Mouse (Mus musculus): ENCODE results near the gene Stard13. TPM values are rescaled to one million over a fixed set of nuclear protein-coding genes. Genes with fewer than 3 reads are reported as not detected.
A peak's percentile ranks its signal among the peaks of the same experiment; 100 is the strongest.

The Stard13 gene
- polyA plus RNA-seq, 1 experiment from 2014 or later: 3.3 TPM

DNA sequence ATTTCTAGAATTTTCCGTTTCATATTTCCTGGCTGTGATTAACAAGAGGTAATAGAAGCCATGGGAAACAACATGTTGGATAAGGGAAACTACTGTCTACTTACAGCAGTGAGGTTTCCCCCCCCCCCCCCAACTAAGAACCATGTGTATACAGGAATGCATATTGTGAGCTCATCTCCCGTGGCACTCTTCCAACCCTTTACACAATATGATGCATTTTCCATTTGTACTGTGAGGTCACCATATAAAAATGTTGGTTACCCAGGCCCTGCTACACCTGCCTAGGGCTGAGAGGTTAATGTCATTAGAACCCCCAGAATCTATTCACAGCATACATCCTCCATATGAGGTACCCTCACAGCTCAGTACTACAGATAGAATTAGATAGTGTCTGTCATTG lies 115.8 kb downstream of the Stard13 start:
- Histone ChIP-seq H3K27ac (no peak overlapping the region), H3K4me1 (no peaks in the 10 kb centered on the region), H3K36me3 (no peaks in the 10 kb centered on the region), H3K27me3 (ENCODE audit: insufficient read depth, poor library complexity, severe bottlenecking) (no peaks in the 10 kb centered on the region), H3K9me3 (no peaks in the 10 kb centered on the region), H3K4me3 (no peak overlapping the region)
- 65% methylated on average over 2 of the region's 2 CpGs for WGBS
- no peak for DNase-seq (ENCODE audit: low spot score)

DNA sequence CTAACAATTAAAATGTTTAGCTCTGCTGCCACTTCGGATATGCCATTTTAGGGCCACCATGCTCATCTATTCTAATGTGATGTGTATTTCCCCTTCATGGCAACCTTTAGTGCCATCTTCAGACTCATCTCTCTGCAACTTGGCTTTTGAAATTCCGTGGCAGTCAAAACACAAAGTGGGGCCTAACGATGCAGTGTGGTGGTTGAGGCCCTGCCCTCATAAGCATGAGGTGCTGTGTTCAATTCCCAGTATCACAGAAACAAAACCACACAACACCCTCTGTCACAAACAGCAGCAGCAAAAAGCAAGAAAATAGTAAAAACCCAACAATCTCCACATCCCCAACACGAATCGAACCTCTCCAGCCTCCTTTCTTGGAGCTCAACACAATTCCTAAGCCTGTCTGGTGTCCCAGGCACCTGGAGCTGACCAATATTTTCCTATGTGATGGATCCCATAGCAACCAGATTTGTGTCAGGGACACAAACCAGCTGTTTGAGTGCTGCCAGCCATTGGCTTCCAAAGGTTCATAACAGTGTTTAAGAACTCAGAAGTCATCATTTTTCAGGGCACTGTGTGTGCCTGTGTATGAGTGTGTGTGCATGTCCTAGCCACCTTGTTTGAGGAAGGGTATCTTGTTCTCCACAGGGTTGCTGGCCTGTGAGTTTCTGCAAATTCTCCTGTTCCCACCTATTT lies 117.3 kb downstream of the Stard13 start:
- no peak for DNase-seq (ENCODE audit: low spot score)
- no peak overlapping the region for H3K4me3 ChIP-seq
- H3K36me3 ChIP-seq: no peaks in the 10 kb centered on the region
- 76% methylated on average over 5 of the region's 5 CpGs for WGBS
- H3K27me3 ChIP-seq (ENCODE audit: insufficient read depth, poor library complexity, severe bottlenecking): no peaks in the 10 kb centered on the region
- H3K9me3 ChIP-seq: no peaks in the 10 kb centered on the region
- H3K27ac ChIP-seq: no peak overlapping the region
- H3K4me1 ChIP-seq: no peaks in the 10 kb centered on the region; the same call in 1 of the 2 replicates

DNA sequence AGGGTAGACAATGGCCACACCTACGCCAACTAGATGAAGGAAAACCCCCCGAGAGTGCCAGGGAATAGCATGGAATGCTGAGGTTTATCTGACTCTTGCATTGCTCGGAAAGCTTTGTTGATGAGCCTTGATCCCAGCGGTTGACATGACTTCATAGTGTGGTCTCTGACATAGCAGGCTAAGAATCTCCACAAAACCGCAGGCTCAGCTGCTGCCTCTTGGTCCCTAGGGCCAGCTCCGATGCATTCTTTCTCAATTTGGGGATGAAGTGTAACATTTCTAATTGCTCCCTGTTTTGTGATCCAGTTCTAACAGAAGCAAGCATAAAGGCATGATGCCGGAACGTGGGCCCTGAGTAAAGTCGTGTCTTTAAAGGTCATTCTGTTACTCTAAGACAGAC lies 120.9 kb downstream of the Stard13 start:
- no peaks in the 10 kb centered on the region for H3K9me3 ChIP-seq
- H3K36me3 ChIP-seq: no peaks in the 10 kb centered on the region
- no peak for DNase-seq (ENCODE audit: low spot score)
- WGBS: 77% methylated on average over 9 of the region's 9 CpGs
- H3K4me3 ChIP-seq: no peak overlapping the region
- H3K27me3 ChIP-seq (ENCODE audit: insufficient read depth, poor library complexity, severe bottlenecking): no peaks in the 10 kb centered on the region
- H3K4me1 ChIP-seq: peaks cover 10% of the 10 kb centered on the region; the same call in 1 of the 2 replicates
- H3K27ac ChIP-seq: no peak overlapping the region

DNA sequence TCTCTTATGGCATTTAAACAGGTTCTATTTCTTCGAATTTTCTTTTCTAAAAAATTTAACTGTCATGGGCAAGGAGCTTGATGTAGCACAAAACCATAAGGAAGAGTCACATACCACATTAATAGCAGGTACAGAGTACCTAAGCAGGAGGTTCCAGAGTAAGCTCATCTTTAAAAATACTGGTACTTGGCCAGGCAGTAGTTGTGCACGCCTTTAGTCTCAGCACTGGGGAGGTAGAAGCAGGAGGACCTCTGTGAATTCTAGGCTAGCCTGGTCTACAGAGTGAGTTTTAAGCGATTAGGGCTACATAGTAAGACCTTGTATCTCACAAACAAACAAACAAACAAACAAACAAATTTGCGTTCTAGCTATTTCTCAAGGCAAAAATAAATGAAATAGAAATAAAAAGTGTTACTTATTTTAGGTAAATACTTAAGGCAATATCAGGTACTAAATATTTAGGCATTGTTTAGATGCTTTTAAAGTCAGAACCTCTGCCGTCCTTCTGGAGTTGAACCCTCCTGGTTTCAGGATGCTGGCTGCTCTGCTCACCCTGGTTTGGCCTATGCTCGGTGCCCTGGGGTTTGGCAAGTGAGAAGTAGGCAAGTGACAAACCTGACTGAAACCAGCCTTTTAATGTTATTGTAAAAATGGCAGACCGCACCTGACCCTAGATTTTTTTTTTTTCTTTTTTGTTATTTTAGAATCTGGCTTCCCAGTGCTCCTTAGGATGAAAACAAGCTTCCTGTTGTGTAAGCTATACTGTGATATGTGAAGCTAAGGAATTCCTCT lies 122.4 kb downstream of the Stard13 start:
- Histone ChIP-seq H3K27me3 (ENCODE audit: insufficient read depth, poor library complexity, severe bottlenecking) (no peaks in the 10 kb centered on the region), H3K4me1 (peaks cover 11% of the 10 kb centered on the region; the same call in 1 of the 2 replicates), H3K4me3 (no peak overlapping the region), H3K9me3 (no peaks in the 10 kb centered on the region), H3K27ac (no peak overlapping the region), H3K36me3 (no peaks in the 10 kb centered on the region)
- DNase-seq (ENCODE audit: low spot score): no peak
- 80% methylated on average over 7 of the region's 7 CpGs for WGBS

DNA sequence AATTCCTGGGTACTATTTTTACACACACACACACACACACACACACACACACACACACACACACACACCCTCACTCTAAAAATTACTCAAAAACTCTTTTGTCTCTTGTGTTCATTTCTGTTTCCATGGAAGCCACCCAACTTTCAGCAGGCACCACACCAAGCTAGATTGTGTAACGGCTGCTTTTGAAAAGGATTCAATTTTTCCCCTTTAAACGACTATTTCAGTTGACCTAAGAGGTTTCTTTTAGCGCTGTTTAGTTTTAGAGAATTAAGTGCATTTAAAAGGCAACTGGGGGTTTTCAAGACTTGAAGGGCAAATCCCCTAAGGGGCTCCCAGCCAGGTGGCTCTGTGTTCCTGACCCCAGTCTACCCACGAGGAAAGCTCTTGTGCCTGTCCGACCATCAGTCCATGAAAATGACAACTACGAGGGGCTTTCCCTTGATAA lies 123.2 kb downstream of the Stard13 start:
- 63% methylated on average over 6 of the region's 6 CpGs for WGBS
- Histone ChIP-seq H3K9me3 (no peaks in the 10 kb centered on the region), H3K36me3 (no peaks in the 10 kb centered on the region), H3K27ac (no peak overlapping the region), H3K4me1 (peaks cover 11% of the 10 kb centered on the region; the same call in 1 of the 2 replicates), H3K27me3 (ENCODE audit: insufficient read depth, poor library complexity, severe bottlenecking) (no peaks in the 10 kb centered on the region), H3K4me3 (no peak overlapping the region)
- DNase-seq (ENCODE audit: low spot score): no peak

DNA sequence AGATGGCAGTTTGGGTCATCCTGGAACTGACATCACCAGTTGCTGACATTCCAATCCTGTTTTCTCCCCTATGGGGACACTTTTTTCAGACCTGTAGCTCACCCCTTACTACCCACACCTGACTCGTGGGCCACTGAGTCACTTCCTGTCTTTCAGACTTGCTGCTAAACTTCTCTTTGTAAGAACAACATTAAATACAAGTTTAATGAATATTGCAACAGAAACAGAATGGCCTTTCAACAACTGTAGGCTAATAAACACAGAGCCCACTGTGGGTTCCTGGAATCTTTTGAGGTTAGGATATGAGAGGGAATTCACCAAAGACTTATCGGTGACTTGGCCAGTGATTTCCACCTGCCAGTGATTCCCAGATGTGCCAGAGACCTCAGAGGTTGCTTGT lies 123.8 kb downstream of the Stard13 start:
- Histone ChIP-seq H3K9me3 (no peaks in the 10 kb centered on the region), H3K4me1 (peaks cover 11% of the 10 kb centered on the region), H3K27ac (no peak overlapping the region), H3K27me3 (ENCODE audit: insufficient read depth, poor library complexity, severe bottlenecking) (no peaks in the 10 kb centered on the region), H3K4me3 (no peak overlapping the region), H3K36me3 (no peaks in the 10 kb centered on the region)
- WGBS: 70% methylated on average over 2 of the region's 2 CpGs
- no peak for DNase-seq (ENCODE audit: low spot score)

DNA sequence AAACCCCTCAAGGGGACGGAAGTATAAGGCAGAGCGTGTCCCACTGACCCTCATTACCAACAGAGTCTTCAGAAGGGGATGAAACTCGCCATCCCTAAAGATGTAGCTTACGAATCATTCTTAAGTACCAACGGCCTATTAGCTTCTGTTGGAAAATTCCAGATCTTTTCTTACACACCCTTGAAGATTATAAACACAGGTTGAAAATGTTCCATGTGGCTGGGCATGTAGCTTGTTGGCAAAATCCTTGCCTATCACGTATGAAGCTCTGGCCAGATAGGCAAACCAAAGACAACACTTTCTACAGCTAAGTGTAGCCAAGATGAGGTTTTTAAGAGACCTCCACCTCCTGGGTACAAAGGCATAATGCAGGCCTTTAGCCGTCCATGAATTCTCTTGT lies 124.7 kb downstream of the Stard13 start:
- H3K27ac ChIP-seq: no peak overlapping the region
- no peak for DNase-seq (ENCODE audit: low spot score)
- no peaks in the 10 kb centered on the region for H3K27me3 ChIP-seq (ENCODE audit: insufficient read depth, poor library complexity, severe bottlenecking)
- H3K4me1 ChIP-seq: peaks cover 20% of the 10 kb centered on the region
- H3K36me3 ChIP-seq: no peaks in the 10 kb centered on the region
- H3K4me3 ChIP-seq: no peak overlapping the region
- 79% methylated on average over 7 of the region's 7 CpGs for WGBS
- H3K9me3 ChIP-seq: no peaks in the 10 kb centered on the region

DNA sequence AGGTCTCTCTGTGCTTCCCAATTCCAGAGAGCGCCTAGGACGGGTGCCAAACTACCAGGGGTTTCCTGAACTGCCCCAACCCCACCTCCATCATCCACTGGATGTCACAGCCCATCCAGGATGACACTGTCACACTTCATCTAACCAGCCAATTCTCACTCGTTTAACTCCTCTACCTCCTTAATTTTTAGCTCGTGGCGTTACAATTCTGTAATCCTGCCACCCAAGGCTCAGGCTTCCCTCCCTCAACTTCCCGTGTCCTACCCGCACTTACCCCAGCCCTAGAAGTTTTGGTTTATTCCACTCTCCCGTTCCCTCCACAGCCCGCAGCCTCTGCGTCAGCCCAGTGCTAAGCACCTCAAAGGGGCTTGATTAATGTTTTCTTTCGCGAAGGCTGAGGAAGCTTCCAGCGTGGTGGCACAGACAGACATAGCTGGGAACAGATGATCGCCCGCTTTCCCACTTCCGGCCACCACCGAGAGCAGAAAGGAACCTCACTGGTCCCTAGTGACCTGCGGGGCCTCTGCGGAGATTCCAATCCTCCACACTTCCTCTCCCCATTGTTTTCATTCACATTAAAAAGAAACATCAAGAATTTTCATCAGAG lies 125.2 kb downstream of the Stard13 start:
- Histone ChIP-seq H3K9me3 (no peaks in the 10 kb centered on the region), H3K27ac (0 out of 2 replicates have a peak overlapping the region, but pooled peaks have one; percentile 36), H3K4me1 (peaks cover 21% of the 10 kb centered on the region), H3K36me3 (no peaks in the 10 kb centered on the region), H3K27me3 (ENCODE audit: insufficient read depth, poor library complexity, severe bottlenecking) (no peaks in the 10 kb centered on the region), H3K4me3 (peak overlapping the region; percentile 18)
- WGBS: 52% methylated on average over 19 of the region's 19 CpGs
- no peak for DNase-seq (ENCODE audit: low spot score)

DNA sequence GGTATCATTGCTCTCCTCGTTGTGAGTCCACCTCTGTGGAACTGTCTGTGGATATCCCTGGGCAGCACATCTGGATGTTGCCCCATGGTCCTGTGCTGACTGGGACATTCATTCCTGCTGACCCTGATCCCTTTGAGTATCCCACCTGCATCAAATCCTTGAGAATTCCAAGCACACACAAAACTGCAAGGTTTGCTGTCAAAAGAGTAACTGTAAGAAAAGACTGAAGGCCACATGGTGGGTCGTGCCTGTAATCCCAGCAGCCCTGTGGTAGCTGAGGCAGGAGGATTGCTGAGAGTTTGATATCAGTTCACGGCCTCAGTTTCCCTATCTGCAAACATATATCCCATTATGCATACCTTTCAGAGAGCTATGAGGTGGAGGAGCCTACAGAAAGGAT lies 126.8 kb downstream of the Stard13 start:
- no peak overlapping the region for H3K27ac ChIP-seq

DNA sequence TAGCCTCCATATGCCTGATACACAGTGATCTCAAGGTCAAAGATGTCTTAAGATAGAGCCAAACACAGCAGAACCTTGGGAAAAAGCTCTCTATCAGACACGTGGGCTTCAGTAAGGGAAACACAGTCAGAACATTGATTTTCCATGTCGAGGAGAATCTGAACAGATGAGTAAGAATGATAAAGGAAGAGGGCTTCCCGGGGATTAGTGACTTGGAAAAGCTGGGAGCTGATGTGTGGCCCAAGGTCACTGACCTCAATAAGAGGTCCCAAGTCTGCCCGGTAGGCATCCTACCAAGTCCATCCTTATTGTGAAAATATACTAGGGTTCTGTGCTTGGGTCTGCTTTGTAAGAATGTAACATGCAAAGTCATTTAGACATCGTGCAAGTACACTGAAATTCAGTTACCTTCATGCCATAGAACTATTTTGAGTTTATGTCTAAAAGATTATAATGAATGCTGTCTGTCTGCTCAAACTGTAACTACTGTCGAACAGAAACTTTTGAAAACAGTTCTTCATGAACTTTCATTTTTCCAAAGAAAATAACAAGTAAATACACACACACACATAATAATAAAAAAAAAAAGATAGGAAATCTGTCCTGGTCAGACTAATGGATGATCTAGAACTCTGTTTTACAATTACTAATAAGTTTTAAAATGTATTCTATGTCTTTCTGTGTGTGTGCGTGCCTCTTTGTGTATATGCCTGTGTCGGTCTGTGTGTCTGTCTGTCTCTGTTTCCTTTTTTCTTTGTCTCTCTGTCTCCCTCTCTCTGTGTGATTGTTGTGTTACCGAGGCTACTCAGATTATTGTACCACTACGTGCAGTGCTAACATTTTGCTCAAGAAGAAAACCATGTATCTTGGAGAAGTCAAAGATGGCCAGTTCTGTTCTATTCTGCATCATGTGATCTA lies 128.3 kb downstream of the Stard13 start:
- peaks cover 21% of the 10 kb centered on the region for H3K4me1 ChIP-seq
- no peak overlapping the region for H3K4me3 ChIP-seq
- 76% methylated on average over 10 of the region's 10 CpGs for WGBS
- no peak for DNase-seq (ENCODE audit: low spot score)
- H3K9me3 ChIP-seq: no peaks in the 10 kb centered on the region
- H3K27ac ChIP-seq: no peak overlapping the region
- no peaks in the 10 kb centered on the region for H3K36me3 ChIP-seq
- H3K27me3 ChIP-seq (ENCODE audit: insufficient read depth, poor library complexity, severe bottlenecking): no peaks in the 10 kb centered on the region

More for the DNA sequence above, 126.8 kb downstream of the Stard13 start:
- H3K9me3 ChIP-seq: no peaks in the 10 kb centered on the region
- H3K27me3 ChIP-seq (ENCODE audit: insufficient read depth, poor library complexity, severe bottlenecking): no peaks in the 10 kb centered on the region
- no peaks in the 10 kb centered on the region for H3K36me3 ChIP-seq
- H3K4me3 ChIP-seq: no peak overlapping the region
- no peak for DNase-seq (ENCODE audit: low spot score)
- WGBS: 79% methylated on average over 3 of the region's 3 CpGs
- peaks cover 21% of the 10 kb centered on the region for H3K4me1 ChIP-seq

DNA sequence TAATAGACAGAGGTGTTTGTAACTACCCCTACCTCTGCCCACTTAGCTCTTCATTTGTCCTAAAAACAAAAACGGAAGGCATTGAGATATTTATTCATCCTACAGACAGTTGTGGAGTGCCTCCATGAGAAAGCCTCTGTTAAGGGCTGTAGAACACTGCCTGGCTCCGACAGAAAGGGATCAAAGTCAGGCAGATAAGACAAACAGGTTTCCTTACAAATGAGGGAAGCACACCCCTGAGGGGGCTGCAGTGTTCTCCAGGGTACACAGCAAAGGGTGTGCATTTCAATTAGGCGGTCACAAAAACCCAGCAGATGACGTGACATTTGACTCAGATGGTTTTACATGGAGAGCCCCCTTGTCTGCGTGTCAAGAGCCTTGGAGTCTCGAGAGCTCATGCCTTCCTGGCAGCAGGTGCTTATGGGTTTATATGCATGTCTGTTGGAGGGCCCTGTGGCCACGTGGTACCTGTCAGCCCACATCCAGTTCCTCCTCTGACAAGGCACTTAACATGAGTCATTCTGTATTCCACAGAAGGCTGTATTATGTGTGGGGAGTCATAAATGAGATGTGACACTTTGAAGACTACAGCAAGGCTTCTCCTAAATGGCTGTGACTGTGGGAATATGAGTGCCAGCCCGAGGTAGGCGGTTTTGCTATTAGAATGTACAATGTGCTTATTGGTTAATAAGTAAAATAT lies 129.1 kb downstream of the Stard13 start:
- Histone ChIP-seq H3K4me1 (peaks cover 21% of the 10 kb centered on the region), H3K27ac (0 out of 2 replicates have a peak overlapping the region, but pooled peaks have one; percentile 59), H3K36me3 (no peaks in the 10 kb centered on the region), H3K4me3 (no peak overlapping the region), H3K9me3 (no peaks in the 10 kb centered on the region), H3K27me3 (ENCODE audit: insufficient read depth, poor library complexity, severe bottlenecking) (no peaks in the 10 kb centered on the region)
- DNase-seq (ENCODE audit: low spot score): no peak
- 47% methylated on average over 9 of the region's 9 CpGs for WGBS

DNA sequence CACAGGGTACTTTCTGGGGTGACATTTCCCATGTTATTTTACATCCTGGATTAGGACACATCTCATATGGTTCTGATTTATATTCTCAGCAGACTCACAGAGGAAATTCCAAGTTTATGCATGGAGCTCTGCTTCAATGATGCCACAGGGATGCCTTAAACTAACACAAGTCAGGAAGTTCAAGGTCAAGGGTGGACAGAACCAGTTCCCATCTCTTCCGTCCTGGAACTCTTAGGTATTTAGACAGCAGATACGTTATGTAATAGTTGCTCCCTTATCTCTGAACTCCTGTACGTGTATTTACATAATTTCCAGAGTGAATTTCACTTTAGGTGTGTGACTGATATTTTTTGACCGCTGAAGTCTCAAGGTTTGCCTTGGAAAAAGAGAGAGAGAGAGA lies 130.4 kb downstream of the Stard13 start:
- Histone ChIP-seq H3K4me1 (peaks cover 16% of the 10 kb centered on the region), H3K27ac (no peak overlapping the region), H3K36me3 (no peaks in the 10 kb centered on the region), H3K9me3 (no peaks in the 10 kb centered on the region), H3K4me3 (no peak overlapping the region), H3K27me3 (ENCODE audit: insufficient read depth, poor library complexity, severe bottlenecking) (no peaks in the 10 kb centered on the region)
- no peak for DNase-seq (ENCODE audit: low spot score)
- WGBS: 60% methylated on average over 4 of the region's 4 CpGs
